Mouse (Mus musculus): ENCODE data around the gene Lyrm9.
"Not testable (repeated sequence)": the region's sequence is repeated elsewhere in the genome, so short reads cannot be mapped to it uniquely, and the experiment has no call there.

Gene Lyrm9

DNA sequence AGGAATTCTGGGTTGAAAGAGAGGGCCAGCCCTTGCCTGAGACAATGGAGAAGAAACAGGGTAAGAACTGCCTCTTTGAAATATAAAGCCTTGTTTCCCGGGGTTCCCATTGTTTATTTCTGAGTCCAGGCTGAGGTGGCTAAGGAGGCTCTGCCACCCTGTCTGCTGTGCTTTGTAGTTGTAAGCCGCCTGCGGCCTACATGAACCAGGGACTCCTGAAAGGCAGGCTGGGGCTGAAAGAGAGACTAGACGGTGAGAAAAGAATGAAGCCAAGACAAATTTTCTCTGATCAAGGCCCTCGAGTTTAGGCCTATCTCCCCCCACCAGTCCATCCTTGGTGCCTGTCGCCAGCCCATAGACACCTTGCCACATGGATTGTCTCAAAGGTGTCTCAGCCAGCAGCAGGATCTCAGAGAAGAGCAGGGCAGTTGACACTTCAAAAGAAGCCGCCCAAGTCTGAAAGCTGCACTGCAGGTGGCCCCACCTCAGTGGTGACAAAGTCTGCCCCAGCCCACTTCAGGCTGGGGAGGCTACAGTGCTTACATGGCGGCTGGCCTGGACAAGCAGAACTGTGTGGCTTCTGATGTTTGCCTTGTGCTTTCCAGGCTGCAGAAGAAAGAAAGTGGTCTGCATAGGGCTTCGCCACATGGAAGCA lies 25.0 kb downstream of the Lyrm9 start:
- DNase-seq (ENCODE audit: low spot score in 2 of 2) = peak; percentile 64 to 77

- DNase-seq (ENCODE audit: low spot score in 2 of 2) = peak; percentile 72 to 79
These were observed 25.5 kb downstream of the Lyrm9 start for GRCm38 (mm10) chr11:78851871-78852265.

GRCm38 (mm10) chr11:78852529-78852928 lies 26.1 kb downstream of the Lyrm9 start:
- DNase-seq (ENCODE audit: low spot score in 2 of 2) = peak in 1 of 2 experiments; percentile 36

- DNase-seq (ENCODE audit: low spot score in 2 of 2) = peak; percentile 71 to 93
These were observed 29.9 kb downstream of the Lyrm9 start for GRCm38 (mm10) chr11:78856310-78856709.

DNA sequence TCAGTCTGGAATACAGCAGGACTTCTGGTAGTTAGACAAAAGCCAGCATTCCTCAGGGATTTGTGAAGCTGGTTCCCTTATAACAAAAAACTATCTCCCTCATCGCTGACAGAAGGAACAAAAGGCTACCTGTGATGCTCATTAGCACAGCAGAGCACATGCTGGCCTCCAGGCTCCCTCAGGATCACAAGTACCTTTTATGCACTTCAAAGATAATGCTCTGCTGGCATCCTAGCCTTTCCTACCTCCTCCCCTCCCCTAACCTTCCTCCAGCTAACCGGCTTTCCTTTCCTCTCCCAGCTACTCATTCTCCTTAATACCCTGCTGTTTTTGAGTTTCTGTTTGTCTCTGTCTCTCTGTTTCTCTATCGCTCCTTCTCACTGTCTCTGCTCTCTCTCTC lies 31.2 kb downstream of the Lyrm9 start:
- no peak for DNase-seq (ENCODE audit: low spot score in 2 of 2)

GRCm38 (mm10) chr11:78863898-78864297 lies 37.5 kb downstream of the Lyrm9 start:
- no peak for DNase-seq (ENCODE audit: low spot score in 2 of 2)

DNA sequence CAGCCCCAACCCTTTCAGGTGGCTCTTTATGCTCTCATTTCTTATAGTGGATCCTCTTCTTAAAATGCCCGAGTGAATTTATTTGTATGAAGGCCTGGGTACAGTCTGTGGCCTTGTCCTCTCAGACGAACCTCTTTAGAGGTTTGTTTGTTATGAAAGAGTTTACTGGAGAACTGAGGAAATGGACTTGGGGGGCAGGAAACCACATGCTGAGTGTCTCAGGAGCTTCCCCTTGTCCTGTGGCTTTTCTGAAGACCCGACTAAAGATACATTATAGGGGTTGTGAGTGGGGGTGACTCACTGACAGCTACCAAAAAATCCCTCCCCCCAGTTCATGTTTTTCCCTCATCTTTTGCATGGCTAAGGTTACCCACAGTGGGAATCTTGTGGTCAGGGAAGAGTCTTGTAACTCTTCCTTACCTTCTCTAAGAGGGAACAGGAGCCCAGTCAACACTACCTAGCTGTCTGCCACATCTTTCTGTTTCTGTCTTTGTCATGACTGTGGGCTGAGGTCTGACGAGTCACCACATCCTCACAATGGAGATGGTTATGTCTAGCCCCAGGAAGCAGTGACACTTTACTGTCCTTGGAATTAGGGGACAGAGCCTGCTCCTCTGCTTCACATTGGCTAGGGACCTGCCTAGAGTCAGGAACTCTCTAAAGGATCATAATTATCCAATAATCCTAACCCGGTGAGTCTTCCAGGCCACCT lies 38.3 kb downstream of the Lyrm9 start:
- no peak for DNase-seq (ENCODE audit: low spot score in 2 of 2)

DNA sequence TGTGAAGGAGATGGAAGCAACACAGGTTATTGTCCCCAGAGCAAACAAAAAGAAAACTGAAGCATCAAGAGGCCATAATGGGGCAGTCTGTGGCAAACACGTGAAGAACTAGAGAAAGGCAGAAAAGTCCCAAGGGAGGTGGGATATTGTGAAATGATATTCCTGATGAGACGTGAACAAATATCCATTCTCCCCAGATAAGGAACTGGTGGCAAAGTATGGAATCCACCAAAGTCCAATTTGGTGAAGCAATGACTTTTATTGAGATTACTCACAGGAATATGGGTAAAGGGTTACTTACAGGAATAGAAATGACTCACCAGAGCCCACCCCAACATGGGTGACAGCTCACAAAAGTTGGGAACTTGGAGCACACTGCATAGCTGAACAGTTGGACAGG lies 38.9 kb downstream of the Lyrm9 start:
- no peak for DNase-seq (ENCODE audit: low spot score in 2 of 2)

DNA sequence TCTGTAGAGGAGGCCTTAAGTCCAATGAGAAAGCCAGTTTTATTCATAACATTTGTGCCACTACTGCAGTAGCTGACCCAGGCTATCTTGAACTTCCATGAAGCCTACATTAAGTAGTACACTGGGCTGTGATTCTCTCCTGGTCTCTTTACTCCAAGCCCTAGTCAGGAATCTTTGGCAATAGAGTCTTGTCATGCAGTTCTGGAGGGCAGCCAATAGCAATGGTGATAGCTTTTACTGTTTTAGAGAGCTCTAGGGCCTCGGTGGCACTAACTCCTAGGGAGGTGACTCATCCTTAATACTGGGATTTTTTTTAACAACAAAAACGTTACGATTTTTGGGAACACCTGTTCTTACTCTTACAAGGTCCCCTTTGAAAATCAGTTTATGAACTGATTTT lies 40.1 kb downstream of the Lyrm9 start:
- DNase-seq (ENCODE audit: low spot score in 2 of 2) = no peak

- DNase-seq (ENCODE audit: low spot score in 2 of 2) = no peak
These were observed 41.3 kb downstream of the Lyrm9 start for GRCm38 (mm10) chr11:78867696-78868095.

DNA sequence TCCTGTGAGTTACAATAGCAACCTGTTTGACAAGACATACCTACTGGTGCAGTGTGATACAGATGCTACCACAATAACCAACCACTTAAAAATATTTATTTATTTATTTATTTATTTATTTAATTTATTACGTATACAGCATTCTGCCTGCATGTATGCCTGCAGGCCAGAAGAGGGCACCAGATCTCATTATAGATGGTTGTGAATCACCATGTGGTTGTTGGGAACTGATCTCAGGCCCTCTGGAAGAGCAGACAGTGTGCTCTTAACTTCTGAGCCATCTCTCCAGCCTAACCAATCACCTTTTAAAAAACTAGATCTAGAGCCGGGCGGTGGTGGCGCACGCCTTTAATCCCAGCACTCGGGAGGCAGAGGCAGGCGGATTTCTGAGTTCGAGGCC lies 42.8 kb downstream of the Lyrm9 start:
- DNase-seq (ENCODE audit: low spot score in 2 of 2) = not testable (repeated sequence)

- no peak for DNase-seq (ENCODE audit: low spot score in 2 of 2)
These were observed 44.5 kb downstream of the Lyrm9 start for GRCm38 (mm10) chr11:78870891-78871290.

- no peak for DNase-seq (ENCODE audit: low spot score in 2 of 2)
These were observed 46.4 kb downstream of the Lyrm9 start for GRCm38 (mm10) chr11:78872782-78873181.

DNA sequence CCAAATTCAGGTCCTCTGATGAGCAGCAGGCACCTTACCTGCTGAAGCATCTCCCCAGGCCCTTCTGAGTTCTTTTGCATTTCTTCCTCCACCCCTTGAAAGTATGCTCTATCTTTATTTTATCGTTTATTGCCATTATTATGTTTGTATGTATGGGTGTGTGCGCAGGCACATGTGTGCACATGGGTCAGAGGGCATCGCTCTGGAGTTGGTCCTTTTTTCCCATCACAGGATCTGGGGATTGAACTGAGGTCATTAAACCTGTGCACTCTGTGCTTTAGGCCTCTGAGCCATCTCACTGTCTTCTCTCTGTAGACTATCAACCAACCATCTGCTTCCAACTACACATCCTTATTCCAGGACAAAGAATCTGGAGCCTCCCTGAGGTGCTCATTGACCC lies 53.3 kb downstream of the Lyrm9 start:
- DNase-seq (ENCODE audit: low spot score in 2 of 2) = no peak

GRCm38 (mm10) chr11:78886693-78887092 lies 60.3 kb downstream of the Lyrm9 start:
- no peak for DNase-seq (ENCODE audit: low spot score in 2 of 2)

DNA sequence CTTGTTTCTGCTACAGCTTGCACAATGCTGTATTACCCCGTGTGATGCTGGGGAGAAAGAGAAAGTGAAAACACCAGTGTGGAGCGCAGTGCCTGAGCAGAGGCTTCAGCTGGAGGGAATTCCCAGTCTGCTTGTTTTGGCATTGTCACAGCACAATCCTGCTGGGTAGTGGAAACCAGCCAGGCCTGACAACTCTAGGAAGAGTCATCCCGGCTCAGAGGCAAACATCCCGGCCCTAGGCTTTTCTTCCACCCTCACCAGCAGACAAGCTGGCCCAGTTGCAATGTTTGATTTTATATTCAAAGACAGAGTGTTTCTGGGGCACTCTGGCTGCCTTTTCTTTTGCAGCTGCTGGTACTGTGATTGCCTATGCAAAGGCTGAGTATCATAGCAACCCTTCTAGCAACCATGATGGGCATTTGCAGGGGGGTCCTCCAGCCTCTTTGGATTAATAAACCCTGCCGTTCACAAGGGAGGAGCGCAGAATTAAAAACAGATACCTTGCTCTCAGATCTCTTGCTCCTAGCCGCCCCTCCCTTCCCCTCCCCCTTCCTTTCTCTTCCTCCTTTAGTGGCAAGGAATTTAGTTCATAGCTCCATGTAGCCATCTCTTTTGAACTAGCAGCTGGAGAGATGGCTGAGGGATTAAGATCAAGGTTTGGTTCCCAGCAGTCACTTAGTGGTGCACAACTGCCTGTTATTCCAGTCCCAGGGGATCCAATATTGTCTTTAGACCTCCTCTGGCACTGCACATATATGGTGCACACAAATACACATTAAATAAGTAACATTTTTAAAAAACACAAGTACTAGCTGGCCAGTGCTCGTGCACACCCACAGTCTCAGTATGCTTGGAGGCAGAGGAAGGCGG lies 61.0 kb downstream of the Lyrm9 start:
- no peak for DNase-seq (ENCODE audit: low spot score in 2 of 2)

GRCm38 (mm10) chr11:78889156-78889555 lies 62.8 kb downstream of the Lyrm9 start:
- DNase-seq (ENCODE audit: low spot score in 2 of 2) = no peak

Data from thymus, postnatal 10 days (tissue).